Mouse (Mus musculus) right cerebral cortex, postnatal 36 days (tissue): ENCODE data around the gene Rln1.

Experiments used
- DNase-seq, 2 experiments: peaks; one replicate each; pipeline ENCODE4 v3.0.0; 2022; ENCODE audit warnings: low spot score in 2 of 2, mixed read lengths in 1 of 2

Rln1 gene

DNA sequence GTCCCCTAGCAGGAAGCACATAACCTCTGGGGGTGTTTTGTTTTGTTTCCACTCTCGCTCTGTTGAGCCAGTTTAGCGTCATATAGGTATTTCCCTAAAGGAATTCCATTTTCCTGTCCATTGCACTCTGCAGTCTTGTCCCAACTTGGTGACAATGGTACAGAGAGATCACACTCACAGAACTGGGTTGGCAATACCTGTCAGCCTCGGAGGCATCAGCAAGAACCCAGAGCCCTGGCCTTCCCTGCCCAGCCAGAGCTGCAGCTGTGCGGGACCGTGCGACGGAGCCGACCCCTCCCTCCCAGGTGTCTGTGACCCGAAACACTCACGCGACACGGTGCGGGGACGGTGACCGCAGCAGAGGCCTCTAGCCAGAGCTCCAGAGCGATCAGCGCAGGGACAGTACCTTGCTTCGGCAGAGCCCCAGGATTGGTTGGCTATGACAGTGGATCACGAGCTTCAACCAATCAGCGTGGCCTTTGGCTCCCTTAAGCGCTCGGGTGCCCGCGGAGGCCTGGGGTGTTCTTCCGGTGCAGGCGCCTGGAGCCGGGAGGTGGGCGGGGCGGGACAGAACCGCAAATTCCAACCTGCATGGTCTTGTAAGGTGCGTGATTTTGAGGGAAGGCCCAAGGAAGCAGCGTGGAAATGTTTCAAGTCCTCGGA, 27.1 kb upstream of the Rln1 start:
- peak; percentile 90 to 93 for DNase-seq

DNA sequence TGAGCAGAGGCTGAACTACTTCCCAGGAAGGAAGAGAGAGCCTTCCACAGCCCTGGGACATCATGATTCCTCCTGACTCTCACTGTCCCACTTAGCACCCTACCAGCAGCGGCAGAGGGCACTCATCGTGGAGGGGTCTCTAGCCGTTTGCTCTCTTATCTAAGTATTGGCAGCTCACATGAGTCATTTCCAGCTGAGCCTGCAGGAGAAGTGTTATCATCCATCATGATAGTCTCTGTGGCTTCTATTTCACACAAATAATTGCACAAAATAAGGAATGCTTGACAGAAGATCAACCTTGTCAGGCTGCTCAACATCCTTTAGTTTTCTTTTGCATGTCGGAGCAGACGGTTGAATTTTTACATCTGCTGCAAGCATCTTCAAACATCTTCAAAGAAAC, 25.8 kb upstream of the Rln1 start:
- no peak for DNase-seq

DNA sequence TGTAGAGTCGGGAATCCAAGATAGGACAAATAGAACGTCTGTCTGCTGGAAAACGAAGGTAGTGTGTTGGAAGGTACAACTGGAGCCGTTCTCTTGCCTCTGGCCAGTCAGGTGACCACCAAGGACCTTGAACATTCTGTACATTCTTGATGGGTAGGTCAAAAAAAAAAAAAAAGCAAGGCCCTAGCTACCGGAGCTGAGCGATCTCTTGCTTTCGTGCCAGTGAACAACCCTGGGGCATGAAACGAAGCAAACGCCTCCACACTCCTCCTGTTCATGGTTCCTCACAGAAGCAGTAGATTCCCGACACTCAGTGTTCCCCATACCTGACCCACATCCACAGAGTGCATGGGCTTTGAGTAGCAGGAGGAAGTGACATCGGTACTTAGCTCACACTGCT, 21.8 kb upstream of the Rln1 start:
- DNase-seq = no peak

DNA sequence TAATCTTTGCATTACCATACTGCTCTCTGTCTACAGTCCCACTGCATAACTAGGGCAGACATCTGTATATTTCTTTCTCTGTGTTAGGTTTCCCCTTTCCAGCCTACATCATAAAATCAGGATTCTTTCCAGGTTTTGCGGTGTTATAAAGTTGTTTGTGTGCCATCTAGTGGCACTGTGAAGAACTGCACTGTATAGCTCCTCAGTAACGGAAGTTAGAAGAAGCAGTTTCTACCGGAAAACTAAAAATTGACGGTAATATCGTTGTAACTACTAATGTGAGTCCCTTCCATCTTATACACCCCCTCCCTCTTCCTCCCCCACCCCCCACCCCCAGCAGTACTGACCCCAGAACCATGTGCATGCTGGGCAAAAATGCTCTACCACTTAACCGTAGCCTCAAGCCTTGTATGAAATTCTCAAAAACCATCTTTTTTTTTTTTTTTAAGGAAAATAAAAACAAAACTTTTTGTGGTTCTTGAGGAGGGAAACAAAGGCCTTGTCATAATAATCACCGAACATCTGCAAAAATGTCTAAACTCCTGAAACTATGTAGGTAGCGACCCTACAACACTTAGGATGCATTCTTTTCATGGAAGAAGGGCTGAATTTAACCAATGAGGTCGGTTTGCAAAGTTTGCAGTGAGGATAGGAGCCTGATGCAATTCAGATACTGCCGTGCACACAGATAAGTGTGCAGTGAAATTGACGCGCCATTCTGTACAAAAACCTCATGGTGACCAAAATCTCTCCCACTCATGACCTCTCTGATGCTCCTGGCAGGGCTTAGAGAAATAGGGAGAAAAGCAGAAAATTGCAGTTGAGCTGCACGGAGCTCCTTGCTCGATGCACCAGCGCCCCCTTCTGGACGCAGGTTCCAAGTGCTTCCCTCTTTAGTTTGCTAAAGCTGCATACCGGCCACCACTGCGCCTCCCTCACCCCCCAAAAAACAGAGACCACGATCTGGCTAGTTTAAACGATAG, 20.7 kb upstream of the Rln1 start:
- peak; percentile 70 to 71 for DNase-seq

DNA sequence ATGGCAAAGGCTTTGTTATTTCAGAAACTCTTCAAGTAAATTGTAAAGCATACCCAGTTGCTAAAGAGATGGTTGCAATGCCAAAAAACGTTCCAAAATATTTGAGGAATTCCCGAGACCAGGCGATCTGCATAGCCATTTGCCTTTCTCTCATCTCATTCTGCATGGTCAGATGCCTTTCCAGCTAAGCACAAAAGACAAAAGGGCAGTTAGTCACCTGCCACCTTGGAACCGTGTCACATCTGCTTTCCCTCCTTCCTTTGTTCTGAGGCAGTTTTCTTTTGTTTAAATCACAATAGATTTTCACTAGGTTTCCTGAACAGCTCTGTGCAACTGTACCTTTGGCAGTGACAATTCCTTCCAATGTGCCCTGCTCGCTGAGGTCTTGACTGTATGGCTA, 16.5 kb upstream of the Rln1 start:
- DNase-seq = no peak

DNA sequence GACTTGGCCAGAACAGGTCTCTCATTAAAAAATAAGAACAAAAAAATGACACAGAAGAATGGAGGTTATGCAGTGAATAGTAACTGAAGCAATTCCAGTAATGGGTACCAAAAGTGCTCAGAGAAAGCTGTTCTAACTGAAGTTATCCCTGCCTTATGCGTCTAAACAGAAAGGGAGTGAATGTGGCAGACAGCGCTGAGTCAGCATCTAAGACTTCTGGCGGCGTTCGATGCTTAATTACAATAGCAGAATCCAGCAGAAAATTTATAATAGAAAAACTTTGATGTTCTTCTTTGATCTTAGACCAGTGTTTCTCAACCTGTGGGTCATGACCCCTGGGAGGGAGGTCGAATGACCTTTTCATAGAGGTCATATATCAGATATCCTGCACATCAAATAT, 11.2 kb upstream of the Rln1 start:
- no peak for DNase-seq

DNA sequence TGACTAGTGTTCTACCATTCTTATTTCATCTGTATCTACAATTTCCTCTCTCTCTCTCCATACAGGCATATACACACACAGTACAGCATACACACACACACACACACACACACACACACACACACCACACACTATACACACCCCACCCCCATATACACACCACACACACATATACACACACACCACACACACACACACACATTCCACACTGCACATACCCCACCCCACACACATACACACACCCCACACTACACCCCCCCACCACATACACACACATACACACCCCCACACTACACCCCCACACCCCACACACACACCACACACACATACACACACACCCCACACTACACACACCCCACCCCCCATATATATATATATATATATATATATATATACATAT, 10.4 kb upstream of the Rln1 start:
- DNase-seq = no peak

DNA sequence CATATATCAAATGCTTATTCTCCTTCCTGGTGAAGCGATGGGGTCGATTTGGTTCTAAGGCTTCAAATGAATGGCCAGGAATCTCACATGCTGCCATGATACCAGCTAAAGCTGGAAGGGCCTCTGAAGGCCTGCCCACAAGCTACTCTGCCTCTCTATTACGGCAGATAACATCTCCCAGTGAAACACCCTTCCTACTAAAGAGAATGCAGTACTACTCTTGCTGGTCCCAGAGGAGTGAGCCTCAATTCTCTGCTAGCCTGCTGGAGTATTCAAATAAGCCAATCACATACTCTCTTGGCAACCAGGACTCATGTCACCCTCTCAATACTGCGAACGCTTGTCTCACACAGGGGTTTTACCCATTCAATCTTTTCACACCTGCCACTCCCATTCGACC, 7.8 kb upstream of the Rln1 start:
- DNase-seq = no peak

DNA sequence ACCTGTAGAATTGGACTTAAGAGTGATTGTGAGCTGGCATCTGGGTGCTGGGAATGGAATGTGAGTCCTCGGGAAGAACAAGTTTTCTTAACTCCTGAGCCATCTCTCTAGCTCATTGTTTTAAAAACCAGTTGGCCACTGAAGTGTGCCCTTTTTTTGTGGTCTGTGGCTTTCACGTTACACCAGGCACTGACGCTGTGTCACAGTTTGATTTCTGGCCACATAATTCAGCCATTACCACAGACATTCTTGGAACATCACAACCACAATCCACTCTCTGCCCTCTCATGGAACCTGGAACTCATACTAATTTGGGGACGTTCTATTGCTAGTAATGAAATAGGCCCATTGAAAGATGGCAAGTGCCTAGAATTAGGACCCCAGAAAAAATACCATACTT, 6.6 kb upstream of the Rln1 start:
- DNase-seq = no peak

DNA sequence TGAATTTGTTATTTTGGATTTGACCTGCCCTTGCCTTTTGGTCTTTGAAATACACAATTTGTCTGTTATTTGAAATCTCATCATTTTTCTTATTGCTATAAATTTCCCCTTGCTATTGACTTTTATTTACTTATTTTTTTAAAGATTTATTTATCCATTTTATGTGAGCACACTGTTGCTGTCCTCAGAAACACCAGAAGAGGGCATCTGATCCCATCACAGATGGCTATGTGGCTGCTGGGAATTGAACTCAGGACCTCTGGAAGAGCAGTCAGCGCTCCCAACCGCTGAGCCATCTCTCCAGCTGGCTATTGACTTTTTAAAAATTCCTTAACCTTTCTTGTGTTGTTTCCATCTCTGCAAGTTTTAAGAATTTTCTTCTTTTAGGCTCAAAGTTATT, 2.2 kb upstream of the Rln1 start:
- DNase-seq = no peak

DNA sequence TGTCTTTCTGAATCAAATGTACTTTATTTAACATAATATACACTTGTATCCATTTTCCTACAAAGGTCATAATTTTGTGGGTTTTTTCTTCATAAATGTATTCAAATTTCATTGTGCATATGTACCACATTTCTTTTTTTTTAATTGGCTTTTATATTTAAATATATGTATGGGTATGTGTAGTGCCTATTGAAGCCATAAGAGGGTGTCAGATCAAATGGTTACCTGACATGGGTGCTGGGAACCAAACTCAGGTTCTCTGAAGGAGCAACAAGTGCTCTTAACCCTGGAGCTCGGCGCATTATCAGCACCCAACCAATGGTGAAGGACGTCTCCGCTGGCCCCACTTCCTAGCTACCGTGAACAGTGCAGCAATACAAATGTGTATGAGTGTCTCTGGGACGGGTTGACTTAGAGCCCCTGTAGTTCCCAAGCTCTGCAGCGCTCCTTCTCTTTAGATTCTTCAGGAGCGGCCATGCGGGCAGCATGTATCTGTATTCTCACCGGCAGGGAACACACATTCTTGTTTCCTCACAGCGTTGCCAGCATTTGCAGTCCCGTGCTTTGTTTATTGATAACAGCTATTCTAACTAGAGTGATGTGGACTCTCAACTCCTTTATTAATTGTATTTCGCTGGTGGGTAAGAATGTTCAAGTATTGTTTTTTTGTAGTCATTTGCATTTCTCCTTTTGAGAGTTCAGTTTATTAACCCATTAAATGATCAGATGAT, 7.5 kb downstream of the Rln1 start:
- no peak for DNase-seq

DNA sequence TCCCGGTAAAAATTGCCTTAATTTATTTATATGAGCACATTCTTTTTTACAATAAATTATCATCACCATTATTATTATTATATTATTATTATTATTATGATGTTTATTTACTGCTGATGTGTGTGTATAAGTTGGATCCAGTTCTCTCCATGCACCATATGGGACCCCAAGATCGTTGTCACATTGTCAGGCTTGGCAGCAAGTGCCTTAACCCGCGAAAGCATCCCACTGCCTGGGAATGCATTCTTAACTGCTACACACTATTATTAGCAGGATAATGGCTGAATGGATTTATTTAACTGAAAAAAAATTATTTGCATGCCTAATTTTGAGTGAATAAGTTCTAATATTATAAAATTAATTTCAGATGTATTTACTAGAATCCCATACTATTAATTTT, 8.1 kb downstream of the Rln1 start:
- DNase-seq = no peak

DNA sequence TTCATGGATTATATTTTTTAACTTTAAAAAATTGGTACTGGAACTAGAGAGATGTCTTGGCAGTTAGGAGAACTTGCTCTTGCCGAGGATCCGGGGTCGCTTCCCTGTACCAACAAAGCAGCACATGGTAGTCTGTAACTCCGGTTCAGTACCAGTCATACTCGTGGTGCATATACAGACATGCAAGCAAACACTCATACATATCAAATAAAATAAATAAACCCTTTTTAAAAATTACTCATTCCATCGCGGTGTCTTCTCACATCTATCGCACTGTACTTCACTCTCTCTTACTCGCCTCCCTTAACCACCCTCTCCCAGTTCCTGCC, 8.7 kb downstream of the Rln1 start:
- DNase-seq = no peak

DNA sequence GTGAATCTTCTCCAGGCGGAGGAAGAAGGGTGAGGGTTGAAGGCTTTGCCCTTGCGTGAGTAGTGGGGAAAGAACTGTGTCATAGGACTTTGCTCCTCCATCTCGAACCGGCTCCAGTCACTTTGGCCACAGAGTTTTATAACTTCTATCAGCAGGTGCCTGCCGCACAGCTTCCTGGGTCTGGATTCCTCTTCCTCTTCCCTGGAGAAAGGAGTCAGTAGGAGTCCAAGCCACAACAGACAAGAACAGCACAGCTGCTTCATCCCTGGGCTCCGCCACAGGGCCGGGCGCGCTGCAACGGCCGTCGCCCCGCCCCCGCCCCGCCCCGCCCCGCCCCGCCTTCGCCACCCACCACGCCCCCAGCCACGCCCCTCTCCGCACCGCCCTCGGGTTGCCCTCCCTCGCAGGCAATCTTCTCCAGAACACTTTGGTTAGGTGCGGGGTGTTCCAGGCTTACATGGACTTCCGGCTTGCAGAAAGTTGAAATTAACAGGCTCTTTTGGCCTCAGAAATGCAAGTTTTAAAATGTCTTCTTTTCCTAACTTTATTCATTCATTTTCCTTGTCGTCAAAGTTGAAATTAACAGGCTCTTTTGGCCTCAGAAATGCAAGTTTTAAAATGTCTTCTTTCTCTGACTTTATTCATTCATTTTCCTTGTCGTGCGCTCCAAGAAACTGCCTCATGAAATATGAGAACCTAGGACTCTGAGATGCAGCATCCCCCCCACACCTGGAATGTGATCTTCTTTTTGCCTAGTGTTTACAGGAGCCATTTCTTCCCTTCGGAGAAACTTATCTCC, 9.2 kb downstream of the Rln1 start, which contains the start of gene Insl6:
TSS of gene Insl6 (minus strand) at position 304 of the 799 bp plus-strand sequence.
- DNase-seq = no peak

DNA sequence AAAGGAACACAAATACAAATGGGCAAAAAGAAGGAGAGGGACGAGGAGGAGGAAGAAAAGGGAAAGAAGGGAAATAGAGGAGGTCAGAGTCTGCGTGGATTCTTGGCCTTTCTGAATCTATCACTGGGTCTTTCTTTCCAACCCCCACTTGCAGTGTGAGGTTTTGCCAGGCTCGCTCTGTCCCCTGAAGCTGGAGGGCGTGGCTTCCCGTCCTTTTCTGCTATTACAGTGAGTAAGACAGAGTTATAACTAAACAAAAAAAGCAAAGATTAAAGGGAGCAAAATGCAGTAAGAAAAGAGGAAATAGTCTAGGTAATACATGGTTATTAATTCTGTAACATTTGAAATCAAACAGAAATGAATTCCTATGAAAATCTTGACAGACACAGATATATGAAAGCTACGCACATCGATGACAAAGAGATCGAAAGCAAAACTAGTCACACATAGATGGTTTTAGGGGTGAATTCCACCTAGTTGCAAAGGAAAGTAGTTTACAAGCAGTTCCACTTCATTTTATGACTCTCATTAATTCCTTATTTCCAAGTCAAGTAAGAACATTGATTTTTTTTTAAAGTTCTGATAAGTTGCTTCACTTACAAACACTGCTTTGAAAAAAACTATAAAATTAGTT, 10.9 kb downstream of the Rln1 start:
- DNase-seq = no peak

DNA sequence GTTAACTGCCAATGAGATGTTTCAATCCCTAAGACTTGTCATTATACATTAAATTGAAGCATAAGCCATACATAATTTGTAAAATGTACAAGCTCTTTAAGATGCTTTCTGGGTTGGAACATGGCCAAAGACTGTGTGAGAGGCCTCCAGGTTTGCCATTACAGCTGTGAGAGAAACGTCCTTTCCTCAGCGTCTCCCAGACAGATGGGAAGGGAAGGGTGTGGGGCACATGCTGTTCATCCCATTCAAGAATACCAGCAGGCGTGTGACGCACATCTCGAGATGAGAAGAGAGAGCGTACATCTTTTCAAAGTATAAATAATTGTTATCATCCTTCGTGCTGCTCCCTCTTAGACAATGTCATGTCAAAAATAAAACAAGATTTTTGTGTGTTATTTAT, 21.8 kb downstream of the Rln1 start:
- no peak for DNase-seq

DNA sequence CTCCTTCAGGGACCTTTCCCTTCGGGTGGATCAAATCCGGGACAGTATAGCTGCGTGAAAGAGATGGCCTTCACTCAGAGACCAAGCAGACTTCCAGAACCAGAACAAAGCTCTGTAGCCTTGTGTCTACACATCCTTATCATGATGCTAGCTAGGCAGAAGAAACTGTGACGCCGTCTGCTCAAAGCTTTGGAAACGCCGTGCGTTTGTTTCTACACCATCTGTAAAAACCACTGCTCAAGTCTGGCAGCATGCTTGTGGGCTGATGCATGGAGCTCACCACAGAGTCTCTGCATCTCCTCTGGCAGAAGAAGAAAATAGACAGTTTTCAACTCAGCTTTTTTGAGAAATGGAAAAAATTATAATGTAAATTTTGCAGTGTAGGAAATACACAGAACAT, 22.7 kb downstream of the Rln1 start:
- peak in 1 of 2 experiments; percentile 20 for DNase-seq

DNA sequence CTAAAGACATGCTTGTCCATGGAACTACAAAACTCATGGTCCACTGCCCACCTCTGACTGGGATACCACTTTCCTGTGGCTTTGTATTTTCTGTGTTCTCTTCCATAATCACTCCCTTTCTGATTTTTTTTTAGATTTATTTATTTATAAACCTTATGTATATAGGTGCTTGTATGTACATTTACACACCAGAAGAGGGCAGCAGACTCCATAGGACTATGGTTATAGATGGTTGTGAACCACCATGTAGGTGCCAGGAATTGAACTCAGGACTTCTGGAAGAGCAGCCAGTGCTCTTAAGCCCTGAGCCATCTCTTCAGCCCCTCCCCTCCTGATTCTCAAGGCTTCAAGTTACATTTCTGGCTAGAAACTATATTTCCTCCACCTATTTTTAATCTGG, 25.6 kb downstream of the Rln1 start:
- no peak for DNase-seq

DNA sequence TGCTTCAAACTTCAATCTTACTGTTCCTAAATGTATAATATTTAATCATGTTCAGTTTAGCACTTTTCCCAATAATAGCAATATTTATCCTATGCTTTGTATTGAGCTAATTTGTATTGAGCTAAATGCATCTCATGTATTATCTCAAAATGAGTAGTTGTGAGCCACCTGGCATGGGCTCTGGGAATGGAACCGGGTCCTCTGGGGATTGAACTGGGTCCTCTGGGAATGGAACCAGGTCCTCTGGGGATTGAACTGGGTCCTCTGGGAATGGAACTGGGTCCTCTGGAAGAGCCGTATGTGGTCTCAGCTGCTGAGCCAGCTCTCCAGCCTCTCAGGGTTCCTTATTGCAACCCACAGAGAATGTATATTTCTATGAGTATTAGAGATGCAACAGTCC, 32.4 kb downstream of the Rln1 start:
- DNase-seq = no peak

DNA sequence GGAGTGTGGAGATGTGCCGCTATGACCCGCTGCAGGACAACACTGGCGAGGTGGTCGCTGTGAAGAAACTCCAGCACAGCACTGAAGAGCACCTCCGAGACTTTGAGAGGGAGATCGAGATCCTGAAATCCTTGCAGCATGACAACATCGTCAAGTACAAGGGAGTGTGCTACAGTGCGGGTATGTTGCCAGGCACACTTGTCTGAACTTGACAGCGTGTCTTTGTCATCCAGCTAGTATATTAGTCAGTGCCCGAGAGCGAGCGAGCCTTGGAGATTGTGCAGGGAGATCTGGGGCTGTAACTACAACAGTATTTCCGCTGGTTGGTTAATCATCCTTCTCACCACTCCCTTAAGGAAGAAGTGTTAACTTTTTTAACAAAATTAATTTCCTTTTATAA, 33.6 kb downstream of the Rln1 start:
- no peak for DNase-seq

DNA sequence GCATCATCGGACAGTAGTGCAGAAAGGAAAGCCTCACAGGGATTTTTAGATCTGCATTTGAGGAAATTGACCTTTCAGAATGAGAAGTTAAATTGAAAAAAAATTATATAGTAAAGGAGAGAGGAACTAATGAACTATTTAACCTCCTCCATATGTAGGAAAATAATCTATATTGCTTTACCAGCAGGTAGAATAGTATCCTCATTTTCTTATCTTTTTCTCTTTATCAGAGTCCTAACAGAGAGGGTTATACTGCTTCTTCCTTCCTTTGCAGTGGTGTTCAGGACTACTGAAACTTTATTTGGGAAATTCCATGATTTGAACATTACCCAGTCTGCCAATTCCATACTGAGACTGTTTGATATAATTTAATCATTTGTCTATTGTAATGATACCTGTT, 37.1 kb downstream of the Rln1 start:
- no peak for DNase-seq
